Mouse (Mus musculus) kidney, adult 2 months (tissue): ENCODE measurements around the gene Gm10318.
A peak's percentile ranks its signal among the peaks of the same experiment; 100 is the strongest.

Source experiments
- CTCF ChIP-seq: fragments of 200-500 bp; conservative IDR thresholded peaks from 2 replicates; pipeline ENCODE4 v1.5.1; 2011; ENCODE audit warnings: low read depth, mild to moderate bottlenecking, control low read depth, low read length, moderate library complexity, mixed read lengths; ENCODE audit not compliant: insufficient read depth, insufficient read length
- POLR2A ChIP-seq: fragments of 200-500 bp; IDR thresholded peaks from one replicate; pipeline ENCODE4 v1.6.1; 2011; ENCODE audit warnings: low read depth, low read length, control low read depth

DNA sequence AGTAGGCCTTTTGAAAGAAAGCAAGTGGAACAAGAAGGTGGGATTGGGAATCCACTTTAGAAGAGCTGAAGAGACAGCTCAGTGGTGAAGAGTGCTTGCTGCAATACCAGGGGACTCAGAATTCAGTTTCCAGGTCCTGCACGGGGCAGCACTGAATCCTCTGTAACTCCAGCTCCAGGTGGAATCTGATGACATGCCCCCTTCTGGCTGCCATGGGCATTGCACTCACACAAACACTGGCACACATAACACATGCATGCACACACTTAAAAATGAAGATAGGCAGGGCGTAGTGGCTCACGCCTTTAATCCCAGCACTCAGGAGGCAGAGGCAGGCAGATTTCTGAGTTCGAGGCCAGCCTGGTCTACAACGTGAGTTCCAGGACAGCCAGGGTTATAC is 29.9 kb downstream of the Gm10318 start:
- TF ChIP-seq CTCF (peak; percentile 27; the same call in 1 of the 2 replicates), POLR2A (no peak)
